Mouse (Mus musculus): ENCODE results near the gene Dync2li1.

Gene Dync2li1

DNA sequence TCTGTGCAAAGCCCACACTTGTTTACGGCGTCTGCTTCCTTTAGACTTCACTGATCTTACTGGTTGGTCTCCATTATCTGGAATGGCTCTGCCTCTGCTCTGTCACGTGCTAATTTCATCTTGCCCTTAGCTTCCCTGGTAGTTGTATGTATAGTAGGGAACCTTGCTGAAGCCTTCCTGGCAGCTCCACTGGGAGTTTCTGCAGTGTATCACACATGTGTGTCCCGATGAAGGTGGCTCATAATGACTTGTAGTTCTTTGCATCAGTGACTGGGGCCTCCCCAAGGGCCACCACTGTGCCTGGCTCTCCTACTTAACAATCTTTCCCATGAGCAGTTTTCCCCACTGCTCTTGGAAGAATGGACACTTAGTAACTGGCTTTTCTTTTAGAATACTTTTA is 17.7 kb upstream of the Dync2li1 start:
- no peak for DNase-seq (ENCODE audit: low spot score in 2 of 2)

DNA sequence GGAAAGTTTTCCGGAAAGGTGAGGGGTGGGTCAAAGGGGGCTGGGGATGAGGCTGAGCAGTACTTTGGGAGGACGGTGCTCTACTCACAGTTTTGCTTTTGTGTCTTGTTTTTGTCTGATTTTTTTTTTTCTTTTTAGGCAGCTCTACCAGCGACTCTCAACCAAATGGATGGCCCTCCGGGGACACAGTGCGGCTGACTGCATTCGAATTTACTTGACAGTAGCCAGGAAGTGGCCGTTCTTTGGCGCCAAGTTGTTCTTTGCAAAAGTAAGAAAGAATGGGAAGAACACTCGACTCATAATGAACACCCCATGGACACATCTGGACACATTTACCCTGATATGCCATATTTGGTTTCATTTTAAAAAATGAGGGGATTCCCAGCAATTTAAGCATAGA is 14.8 kb upstream of the Dync2li1 start:
- DNase-seq (ENCODE audit: low spot score in 2 of 2), result no peak

DNA sequence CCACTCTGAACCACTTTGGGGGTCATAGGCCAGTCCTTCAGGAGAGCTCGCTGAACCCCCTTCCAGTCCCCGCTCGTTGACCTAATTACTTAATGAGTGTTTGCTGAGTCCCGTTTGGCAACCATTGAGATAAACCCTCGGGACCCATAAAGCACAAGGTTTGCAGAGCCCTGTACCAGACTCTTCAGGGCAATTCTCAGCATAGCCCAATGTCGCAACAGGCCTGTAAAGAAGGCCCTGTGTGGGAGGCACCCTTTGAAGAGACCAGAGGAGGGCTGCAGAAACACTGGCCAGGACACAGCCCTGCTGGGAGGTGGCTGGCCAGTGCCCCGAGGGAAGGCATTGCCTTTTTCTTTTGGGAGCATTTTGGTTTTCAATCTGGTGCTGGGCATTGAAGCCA is 14.3 kb upstream of the Dync2li1 start:
- no peak for DNase-seq (ENCODE audit: low spot score in 2 of 2)

DNA sequence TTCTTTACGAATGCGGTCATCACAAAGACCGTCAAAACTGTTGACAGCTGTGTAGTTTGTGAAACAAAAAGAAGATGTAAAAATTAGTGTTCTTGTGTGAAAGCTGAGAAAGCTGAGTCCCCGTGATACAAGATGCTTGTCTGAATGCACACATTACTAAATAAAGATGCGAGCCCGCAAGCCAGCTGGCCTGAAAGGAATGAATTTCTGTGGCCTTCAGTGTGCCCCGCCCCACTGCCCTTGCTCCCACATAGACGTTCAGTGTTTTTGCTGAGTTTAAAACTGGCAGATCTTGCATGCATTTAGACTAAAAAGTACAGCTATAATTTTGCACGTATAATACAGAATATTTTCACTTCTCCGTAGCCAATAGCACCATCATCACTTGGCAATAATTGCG is 10.5 kb upstream of the Dync2li1 start:
- DNase-seq (ENCODE audit: low spot score in 2 of 2), result no peak

DNA sequence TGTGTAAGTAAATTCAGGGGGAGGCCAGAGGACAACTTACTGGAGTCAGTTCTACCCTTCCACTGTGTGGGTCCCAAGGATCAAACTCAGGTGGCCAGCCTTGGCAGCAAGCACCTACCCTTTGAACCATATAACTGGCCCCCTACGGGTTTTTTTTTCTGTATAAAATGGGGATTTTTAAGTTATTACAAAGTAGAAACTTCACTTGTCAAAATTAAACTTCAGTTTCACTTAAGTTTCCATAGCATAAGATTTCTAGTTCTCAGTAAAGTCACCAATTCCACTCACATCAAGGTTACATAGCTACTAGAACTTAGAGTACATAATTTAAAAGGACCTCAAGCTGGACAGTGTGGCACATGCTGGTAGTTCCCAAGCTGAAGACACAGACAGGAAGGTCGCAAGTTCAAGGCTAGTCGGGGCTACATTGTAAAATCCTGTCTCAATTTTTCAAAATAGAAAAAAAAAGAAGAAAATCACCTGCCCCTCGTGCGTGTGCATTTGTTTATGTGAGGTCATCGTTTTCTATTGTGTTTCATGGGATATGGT is 9.7 kb upstream of the Dync2li1 start:
- no peak for DNase-seq (ENCODE audit: low spot score in 2 of 2)

DNA sequence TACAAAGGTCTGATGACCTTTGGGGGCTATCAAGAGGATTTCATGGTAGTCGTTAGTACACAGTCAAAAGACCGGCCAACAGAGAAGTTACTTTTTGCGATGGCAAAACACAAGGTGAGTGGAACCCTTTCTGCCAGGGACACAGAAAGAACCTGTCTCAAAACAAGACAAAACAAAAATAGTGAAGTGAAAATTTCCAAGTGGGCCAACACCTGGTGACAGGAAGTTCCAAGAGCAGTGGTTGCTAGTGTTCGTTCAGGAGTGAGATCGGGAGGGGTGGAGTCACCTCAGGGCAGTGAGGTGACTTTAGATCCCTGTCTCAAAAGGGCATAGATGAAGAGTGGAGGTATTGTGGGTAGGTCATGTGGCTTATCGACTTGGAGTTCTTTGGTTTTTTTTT is 8.3 kb upstream of the Dync2li1 start:
- DNase-seq (ENCODE audit: low spot score in 2 of 2), result no peak

DNA sequence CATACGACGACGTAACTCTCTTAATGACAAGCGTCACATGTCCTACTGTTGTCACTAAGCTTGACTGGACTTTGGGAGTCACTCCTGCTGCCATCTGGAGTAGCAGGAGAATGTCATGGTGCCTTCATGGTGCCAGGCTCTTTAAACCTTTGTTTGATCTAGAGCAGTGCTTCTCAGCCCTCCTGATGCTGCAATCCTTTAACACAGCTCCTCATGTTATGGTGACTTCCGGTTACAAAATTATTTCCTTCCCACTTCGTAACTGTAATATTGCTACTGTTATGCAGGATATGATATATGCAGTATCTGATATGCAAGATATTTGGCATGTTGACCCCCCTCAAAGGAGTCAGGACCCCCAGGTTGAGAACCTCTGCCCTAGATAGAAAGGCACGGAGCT is 7.2 kb upstream of the Dync2li1 start:
- DNase-seq (ENCODE audit: low spot score in 2 of 2), result no peak

DNA sequence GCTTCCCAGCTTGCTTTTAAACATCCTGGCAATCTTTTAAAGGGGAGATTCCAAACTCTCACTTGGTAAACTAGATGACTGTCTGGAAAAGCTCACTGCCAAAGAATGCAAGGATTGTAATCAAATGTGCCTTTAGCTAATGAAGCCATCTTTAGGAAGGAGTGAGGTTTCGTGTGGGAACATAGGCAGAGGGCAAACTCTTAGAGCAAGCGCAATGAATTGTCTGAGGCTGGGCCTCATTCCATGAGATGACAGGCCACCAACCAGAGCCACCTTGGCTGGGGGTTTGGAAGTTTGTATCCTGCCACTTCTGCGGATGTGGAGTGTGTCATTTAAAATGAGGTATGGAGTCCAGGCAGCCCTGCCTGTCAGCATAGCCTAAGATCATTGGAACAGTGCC is 6.2 kb upstream of the Dync2li1 start:
- no peak for DNase-seq (ENCODE audit: low spot score in 2 of 2)

DNA sequence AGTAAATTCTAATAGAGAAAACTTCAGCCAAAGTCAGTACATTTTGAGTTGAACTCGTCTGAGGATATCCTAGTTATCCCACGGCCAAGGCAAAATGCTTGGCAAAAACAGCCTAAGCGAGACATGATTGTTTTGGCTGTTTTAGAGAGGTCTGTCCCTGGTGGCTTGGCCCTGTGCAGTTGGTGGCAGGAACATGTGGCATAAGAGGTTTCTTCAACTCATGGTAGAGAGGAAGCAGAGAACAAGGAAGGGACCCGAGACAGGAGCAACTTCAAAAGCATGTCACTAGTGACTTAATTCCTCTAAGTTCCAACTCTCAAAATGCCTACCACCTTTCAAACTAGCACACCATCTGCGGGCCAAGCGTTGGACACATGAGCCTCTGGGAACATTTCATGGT is 5.7 kb upstream of the Dync2li1 start:
- DNase-seq (ENCODE audit: low spot score in 2 of 2), result no peak

DNA sequence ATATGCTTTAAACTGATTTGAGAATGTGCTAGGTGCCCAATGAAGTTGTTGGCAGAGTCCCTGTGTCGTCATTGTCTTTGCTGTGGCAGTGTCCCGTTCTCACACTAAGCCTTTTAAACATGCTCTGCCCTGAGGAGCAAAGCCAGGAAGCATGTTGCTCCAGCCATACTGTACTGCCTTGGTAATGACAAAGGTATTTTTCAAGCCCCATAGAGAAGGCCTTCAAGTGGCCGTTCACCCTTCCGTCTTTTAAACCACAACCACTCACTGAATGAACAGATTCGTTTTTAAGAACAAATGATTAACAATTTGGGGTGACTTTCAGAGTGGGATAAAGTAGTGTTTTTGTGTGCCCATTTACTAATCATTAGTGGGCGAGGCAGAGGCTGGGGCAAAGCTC is 5.1 kb upstream of the Dync2li1 start:
- no peak for DNase-seq (ENCODE audit: low spot score in 2 of 2)

DNA sequence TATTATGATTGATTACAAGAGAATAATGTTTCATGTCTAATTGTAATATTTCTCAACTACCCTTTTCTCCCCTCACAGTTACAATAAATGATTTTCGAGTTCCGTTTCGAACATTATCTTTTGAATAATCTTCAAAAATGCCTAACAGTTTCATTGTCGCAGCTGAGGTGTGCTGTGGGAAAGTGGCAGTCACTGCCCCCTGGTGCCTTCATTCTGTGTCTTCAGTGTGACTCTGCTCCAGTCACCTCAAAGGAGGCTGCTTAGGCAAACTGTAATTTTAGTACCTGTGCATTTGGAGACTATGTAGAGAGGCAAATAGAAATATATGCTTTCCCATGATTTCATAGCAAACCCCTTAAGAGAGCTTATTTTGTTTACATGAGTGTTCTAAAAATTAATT is 4.3 kb upstream of the Dync2li1 start:
- DNase-seq (ENCODE audit: low spot score in 2 of 2), result no peak

DNA sequence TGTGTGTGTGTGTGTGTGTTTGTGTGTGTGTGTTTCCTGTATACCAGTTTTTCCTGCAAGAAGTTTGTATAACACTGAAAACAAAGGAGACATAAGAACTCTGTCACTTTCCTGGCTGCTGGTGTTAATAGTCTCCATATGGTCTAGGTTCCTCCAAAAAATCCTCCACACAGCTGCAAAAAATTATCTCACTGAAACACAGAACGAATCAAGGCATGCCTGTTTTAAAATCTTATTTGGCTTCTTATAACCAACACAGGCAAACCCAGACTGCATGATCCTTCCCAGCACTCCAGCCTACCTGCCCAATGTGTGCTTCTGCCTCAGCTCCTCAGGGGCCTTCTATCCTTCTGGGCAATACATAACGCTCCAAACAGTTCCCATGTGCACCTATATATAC is 3.4 kb upstream of the Dync2li1 start:
- DNase-seq (ENCODE audit: low spot score in 2 of 2), result no peak

DNA sequence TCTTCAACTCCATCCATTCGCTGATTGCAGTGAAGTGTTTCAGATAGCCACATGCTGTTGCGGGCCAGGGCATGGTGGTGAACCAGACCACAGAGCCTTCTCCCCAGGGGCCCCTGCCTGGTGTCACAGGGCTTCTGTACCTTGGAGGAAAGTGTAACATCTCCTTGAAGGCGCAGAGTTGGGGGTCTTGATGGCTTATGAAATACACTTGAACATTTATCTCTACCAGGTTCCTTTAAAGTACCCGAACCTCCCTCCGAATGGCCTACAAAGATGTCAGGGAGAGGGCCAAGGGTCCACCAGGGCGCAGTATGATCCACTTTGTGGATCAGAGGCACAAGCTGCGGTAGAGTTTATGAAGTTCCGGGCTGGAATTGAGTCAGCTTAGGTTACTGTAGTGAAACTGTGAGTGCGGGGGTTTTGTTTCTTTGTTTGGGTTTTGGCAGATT is 585 bp downstream of the Dync2li1 start:
- DNase-seq (ENCODE audit: low spot score in 2 of 2), result no peak

DNA sequence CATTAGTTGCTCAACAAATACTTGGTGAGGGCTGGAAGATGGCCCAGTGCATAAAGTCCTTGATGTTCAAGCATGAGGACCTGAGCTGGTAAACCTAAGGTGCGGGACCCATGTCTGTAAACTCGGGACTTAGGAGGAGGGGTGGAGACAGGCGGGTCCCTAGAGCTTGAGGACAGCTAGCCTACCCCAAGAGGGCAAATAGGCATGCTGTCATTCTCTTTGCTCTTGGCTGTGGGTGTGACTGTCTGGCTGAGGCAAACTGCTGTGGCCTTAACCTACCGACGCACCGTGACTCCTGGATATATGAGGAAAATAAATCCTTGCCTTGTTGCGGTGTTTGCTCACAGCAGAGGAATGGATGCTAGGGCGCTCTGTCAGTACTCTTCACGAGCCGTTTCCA is 1.4 kb downstream of the Dync2li1 start:
- DNase-seq (ENCODE audit: low spot score in 2 of 2), result no peak

DNA sequence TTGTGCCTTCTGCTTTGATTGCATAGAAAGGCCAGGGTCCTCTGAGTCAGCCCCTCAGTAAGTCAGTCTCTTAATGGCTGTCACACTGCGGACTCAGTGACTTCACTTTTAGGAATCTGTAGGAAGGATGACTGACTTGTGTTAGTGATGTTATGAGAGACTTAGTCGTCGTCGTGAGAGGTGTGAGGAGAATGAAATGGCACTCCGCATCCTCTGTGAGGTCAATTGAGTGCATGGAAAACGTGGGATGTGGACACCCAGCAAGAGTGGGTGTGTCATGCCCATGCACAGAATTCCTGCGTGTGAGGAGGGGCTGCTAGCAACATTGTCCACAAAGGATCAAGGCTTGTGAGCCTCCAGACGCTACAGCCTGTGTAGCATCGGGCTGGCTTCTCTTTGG is 2.3 kb downstream of the Dync2li1 start:
- no peak for DNase-seq (ENCODE audit: low spot score in 2 of 2)

DNA sequence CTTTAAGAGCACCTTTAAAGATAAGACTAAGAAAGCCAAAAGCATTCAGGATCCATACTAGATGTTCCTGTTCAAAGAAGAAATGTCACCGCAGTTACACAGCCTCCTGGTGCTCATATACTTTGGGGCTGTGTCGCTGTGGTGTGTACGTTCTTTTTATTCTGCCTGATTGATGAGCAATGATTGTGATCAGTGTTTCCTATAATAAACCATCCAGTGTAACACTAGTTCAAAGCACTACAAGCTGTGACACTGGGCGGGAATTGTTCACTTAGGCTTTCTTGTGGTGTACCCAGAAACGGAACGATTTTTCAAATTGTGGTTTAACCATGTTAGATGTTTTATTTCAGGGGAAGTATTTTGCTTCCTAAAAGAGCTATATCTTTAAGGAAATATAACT is 5.5 kb downstream of the Dync2li1 start:
- no peak for DNase-seq (ENCODE audit: low spot score in 2 of 2)

DNA sequence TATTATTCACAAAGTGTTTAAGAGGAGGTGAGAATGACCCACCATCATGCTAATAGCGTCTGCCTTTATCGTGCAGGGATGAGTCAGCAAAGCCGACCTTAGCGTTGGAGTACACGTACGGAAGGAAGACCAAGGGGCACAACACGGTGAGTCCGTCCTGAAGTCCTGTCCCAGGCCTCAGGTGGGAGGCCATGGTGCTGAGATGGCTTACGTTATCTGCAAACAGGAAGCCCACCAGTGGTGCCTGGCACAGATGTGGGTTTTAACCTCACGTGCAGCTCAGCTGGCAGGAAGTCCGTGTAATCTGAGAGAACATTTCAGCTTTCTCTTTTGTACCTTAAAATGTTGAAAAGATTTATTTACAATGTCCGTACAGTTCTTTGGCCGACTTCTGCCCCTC is 7.1 kb downstream of the Dync2li1 start:
- DNase-seq (ENCODE audit: low spot score in 2 of 2), result no peak

DNA sequence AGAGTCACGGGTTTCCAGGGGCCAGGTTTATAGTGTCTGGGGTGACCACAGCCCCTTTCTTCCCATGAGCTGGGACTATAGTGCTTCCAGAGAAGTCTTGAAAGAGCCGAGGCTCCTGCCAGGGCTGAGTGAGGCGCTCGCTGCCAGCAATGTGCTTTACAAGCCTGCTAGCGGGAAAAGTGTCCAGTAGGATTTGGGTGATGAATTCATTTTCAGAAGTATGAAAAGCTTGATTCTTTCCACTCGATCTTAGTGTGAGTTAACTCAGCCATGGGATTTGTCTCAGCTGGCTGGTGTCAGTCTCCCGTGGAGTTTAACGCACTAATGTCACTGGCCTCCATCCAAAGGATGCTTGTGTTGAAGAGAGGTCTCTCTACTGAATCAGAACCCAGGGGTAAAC is 10.0 kb downstream of the Dync2li1 start:
- no peak for DNase-seq (ENCODE audit: low spot score in 2 of 2)

DNA sequence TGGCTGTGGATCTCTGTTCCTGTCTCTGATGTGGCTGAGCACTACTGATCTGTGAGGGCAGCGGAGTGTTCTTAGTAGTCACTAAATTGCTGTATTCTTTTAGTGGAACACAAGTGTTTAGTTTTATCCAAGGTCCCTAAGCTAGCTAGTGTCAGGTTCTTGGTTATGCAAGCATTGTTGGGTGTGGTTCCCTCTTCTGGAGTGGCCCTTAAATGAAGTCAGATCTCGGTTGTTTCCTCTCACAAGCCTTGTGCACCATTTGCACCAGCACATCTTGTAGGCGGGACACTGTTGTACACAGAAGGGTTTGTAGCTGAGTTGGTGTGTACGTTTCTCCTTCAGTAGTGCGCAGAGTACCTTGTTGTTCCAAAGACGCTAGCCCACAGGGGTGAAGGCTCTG is 11.7 kb downstream of the Dync2li1 start:
- no peak for DNase-seq (ENCODE audit: low spot score in 2 of 2)

DNA sequence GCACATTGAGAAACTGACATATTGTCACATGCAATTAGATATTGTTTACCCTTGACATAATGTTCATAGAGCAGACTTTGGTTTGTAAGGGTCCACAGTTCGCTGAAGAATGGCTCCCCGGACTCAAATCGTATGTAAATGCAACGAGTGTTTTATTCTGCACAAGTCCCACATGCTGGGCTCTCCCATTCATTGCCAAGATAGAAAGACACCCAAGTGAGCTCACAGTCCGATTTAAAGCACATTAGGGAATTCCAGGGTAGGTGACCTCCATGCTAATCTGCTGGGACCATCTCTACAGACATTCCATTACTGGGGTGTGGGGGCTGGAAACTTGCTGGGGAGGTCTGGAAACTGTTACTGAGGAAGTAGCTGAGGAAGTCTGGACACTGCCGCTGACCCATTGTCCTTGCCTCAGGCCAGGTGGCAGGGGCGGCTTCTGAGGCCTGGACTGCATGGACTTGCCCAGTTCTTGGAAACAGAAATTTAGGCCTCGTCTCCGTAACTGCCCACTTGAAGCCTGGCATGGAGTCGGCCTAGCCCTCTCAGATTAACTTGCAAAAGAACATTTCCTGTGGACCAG is 13.6 kb downstream of the Dync2li1 start:
- DNase-seq (ENCODE audit: low spot score in 2 of 2), result no peak

DNA sequence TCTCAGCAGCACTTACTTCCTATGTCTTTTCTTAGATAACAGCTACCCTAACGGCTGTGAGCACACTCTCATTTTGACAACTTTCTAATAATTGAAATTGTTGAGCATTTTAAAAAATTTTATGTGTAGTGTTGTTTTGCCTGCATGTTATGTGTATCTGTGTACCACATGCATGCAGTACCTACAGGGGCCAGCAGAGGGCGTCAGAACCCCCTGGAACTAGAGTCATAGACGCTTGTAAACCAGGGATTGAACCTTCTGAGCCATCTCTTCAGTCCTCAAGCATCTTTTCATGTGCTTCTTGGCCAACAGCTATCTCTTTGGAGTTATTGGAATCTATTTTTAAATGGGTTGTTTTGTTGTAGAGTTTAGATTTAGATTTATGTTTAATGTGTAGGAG is 15.6 kb downstream of the Dync2li1 start:
- peak in 1 of 2 experiments; percentile 61 for DNase-seq (ENCODE audit: low spot score in 2 of 2)

DNA sequence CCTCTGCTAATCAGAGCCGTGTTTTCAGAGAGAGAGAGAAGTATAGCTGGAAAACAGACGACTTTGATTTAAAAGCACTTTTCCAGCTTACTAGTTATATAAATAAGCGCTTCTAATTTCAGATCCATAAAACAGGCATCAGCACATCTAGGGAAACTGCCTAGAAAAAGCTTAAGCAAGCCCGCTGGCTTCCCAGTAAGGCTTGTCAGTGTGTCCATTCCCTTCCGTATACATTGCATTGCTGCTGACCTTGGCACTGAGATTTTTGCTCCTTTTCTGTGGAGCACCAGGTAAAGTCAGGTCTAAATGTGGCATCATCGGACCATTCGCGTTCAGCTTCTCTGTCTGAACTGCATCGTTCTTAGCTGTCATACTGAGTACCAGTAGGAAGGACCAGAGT is 16.0 kb downstream of the Dync2li1 start:
- peak in 1 of 2 experiments; percentile 13 for DNase-seq (ENCODE audit: low spot score in 2 of 2)

DNA sequence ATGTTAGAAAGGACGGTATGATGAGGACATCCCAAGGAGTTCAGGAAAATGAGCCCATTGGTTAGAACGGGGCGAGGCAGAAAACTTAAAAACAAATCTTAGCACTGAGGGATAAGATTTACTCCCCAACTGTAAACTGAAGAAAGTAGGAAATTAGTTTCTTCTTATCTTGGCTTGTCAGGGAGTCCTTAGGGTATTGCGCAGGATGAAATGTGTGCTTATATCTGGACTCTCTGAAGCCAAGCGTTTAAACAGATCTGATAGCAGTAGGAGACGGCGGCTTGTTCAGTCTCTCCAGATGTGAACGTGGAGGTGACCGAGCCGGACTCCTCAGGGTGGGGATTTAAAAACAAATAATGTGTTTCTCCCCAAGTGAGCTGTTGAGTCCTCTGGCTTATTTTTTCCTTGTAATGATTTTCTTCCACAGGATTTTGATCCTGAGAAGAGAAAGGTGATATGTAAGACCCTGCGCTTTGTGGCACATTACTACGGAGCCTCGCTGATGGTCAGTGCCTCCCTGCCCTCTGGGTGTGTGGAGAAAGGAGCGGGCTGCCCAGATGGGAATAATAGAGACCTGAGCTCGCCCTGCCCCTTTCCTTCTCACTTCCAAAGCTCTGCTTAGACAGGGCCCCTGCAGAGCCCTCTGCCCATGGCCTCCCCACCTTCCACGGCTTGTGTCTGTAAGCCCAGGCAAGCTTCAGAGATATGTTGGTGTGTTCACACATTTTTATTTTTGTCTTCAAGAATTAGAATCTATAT is 18.2 kb downstream of the Dync2li1 start:
- no peak for DNase-seq (ENCODE audit: low spot score in 2 of 2)

DNA sequence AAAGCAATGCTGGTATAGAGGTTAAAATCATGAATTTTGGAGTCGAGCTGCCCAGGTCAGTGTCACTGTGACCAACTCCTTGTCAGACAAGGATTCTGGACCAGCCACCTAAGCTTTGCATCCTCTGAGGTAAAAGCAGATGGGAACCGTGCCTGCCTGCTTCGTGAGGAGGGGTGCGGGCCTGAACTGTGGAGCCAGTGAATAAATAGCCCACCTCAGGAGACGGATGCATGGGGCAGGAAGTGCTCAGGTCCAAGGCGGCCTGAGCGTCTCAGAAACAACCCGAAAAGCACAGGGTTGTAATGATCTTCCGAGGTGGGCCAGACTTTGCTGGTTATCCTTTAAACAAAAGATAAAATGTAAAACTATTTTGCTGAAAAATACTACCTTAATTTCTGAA is 18.8 kb downstream of the Dync2li1 start:
- no peak for DNase-seq (ENCODE audit: low spot score in 2 of 2)
